Mouse (Mus musculus) megakaryocyte, embryonic 14.5 days (primary cell): ENCODE results near the gene Csrnp1. TPM values are rescaled to one million over a fixed set of nuclear protein-coding genes. Genes with fewer than 3 reads are reported as not detected.

Source experiments
- H3K27me3 ChIP-seq: replicated peaks from 2 replicates; pipeline ENCODE3; 2012; ENCODE audit warnings: inconsistent platforms
- H3K36me3 ChIP-seq: replicated peaks from 2 replicates; pipeline ENCODE3; 2012; ENCODE audit warnings: low read length, inconsistent platforms, mixed read lengths
- H3K4me1 ChIP-seq: 2 replicates; pipeline ENCODE4 v1.6.1; 2012; ENCODE audit warnings: inconsistent platforms
- H3K4me3 ChIP-seq: replicated peaks from 2 replicates; pipeline ENCODE3; 2012; ENCODE audit warnings: moderate library complexity, mild to moderate bottlenecking, inconsistent platforms
- H3K9me3 ChIP-seq: 2 replicates; pipeline ENCODE4 v1.6.1; 2012; ENCODE audit warnings: inconsistent platforms
- FLI1 ChIP-seq: IDR thresholded peaks from 2 replicates; pipeline ENCODE4 v1.6.1; 2012; ENCODE audit warnings: low read length, inconsistent platforms, mixed read lengths
- GATA1 ChIP-seq: IDR thresholded peaks from 3 replicates; pipeline ENCODE4 v1.6.1; 2012; ENCODE audit warnings: mixed read lengths, low read length, inconsistent platforms, borderline replicate concordance
- polyA plus RNA-seq: library from polyadenylated mRNA; stranded (reverse); fragments of >175 nt; gene quantifications from 2 replicates; pipeline ENCODE4 v1.2.3, GENCODE M21; 2012; ENCODE audit warnings: low replicate concordance; ENCODE audit not compliant: insufficient read depth

The Csrnp1 gene
- polyA plus RNA-seq, 1 experiment, result 25.7 TPM

DNA sequence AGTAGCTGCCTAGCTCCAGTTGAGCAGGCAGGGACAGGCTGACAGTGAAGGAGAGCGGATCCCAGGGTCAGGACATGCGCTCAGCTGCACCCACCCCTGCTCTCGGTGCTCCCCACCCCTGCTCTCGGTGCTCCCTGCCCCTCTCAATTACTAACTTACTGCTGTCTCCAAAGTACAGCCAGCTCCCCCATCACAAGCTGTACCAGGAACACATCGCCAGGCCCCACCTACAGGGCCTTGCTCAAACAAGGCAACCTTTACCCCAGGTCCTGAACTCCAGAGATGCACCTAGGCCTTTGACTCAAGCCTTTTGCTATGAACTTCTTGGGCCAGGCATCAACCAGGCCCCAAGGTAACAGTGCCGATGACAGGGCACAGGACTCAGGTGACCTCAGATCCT lies 50.8 kb downstream of the Csrnp1 start:
- TF ChIP-seq GATA1, result no peak
- no peak for TF ChIP-seq FLI1
- Histone ChIP-seq H3K9me3 (no peaks in the 10 kb centered on the region), H3K4me3 (no peak overlapping the region), H3K4me1 (peaks cover 43% of the 10 kb centered on the region), H3K27me3 (peaks cover 4% of the 10 kb centered on the region), H3K36me3 (peaks cover 61% of the 10 kb centered on the region)

DNA sequence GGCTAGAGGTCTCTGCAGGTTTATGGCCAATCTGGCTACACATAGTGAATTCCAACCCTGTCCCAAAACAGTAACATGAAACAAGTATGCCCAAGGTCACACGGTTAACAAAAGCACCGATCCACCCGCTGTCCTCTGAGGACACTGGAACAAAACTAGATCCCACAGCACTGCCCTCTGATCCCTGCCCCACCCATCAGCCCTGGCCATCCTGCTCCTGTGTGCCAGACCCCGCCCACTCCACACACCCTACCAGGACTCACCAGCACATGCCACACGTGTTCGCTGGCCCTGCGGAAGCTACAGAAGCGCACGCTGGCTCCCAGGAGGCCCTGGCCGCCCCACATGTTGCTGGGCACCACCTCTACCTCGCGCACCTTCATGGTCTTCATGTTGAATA lies 52.1 kb downstream of the Csrnp1 start:
- H3K27me3 ChIP-seq, result no peaks in the 10 kb centered on the region
- H3K36me3 ChIP-seq, result peaks cover 74% of the 10 kb centered on the region
- H3K9me3 ChIP-seq, result no peaks in the 10 kb centered on the region
- no peak for TF ChIP-seq GATA1
- H3K4me3 ChIP-seq, result no peak overlapping the region
- H3K4me1 ChIP-seq, result peaks cover 34% of the 10 kb centered on the region

DNA sequence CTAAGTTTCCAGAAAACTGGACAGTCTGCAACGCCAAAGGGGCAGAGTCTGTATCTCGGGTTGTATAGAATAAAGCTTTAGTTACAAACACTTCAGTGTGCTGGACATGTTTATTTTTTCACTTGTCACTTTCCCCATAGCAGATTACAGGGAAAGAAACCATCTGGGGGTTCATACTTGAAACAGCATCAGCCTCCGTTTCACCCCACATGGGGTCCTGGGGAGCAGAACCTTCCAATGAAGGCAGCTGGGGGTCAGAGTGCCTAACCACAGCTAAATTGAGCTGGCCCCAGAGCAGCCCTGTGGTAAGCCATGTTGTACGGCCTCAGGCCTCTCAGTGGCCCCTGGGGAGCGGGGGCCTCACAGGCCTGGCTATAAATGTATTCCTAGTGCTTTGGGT lies 58.0 kb downstream of the Csrnp1 start:
- Histone ChIP-seq H3K4me3 (no peak overlapping the region), H3K27me3 (no peaks in the 10 kb centered on the region), H3K36me3 (peaks cover 98% of the 10 kb centered on the region), H3K9me3 (no peaks in the 10 kb centered on the region), H3K4me1 (peaks cover 45% of the 10 kb centered on the region)
- TF ChIP-seq FLI1 (no peak), GATA1 (no peak)

DNA sequence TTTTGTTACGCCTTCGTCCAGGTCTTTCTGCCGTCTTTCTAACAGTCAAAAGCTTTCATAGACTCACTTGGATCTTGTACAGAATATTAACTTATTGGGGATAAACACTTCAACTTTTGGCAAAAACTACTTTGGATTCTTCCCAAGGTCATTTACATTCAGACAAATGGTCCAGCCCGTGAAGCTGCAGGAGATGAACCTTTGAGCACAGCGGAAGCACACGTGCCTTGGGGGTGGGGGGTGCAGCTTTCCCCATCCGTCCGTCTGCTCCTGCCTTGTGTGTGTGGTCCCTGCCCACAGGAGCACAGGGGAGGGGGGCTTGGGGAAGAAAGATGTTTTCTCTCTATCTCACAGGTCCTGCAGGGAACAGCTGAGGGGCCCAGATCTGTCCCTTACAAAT lies 58.7 kb downstream of the Csrnp1 start:
- TF ChIP-seq GATA1 (no peak), FLI1 (no peak)
- Histone ChIP-seq H3K36me3 (peaks cover 98% of the 10 kb centered on the region), H3K9me3 (no peaks in the 10 kb centered on the region), H3K4me3 (peak overlapping the region; percentile 46), H3K27me3 (no peaks in the 10 kb centered on the region), H3K4me1 (peaks cover 45% of the 10 kb centered on the region)

DNA sequence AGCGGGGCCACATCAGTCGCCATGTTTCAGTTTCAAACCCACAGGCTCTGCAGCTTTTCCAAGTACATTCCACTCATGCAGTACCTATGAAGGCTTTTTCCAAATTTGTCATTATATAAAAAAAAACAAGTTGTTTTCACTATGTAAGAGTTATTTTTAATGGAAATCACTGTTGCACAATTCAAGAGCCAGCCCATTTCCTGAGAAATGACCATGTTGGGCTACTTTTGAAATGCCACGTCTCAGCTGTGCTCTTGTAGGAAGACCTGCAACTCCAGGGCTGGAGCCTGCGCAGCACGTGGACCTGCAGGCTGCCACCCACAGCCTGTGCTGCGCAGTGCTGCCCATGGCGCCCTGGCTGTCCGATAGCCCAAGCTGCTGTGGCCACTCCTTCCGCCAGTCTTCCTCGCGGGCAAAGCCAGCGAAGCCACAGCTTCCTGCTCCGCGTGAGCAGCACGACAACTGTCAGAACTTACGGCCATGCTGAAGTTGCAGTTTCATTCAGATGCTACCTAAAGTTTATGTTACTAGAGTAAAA lies 59.3 kb downstream of the Csrnp1 start:
- peaks cover 45% of the 10 kb centered on the region for H3K4me1 ChIP-seq
- H3K4me3 ChIP-seq, result peak overlapping the region; percentile 80
- H3K27me3 ChIP-seq, result no peaks in the 10 kb centered on the region
- TF ChIP-seq GATA1, result no peak
- no peak for TF ChIP-seq FLI1
- peaks cover 98% of the 10 kb centered on the region for H3K36me3 ChIP-seq
- H3K9me3 ChIP-seq, result no peaks in the 10 kb centered on the region

DNA sequence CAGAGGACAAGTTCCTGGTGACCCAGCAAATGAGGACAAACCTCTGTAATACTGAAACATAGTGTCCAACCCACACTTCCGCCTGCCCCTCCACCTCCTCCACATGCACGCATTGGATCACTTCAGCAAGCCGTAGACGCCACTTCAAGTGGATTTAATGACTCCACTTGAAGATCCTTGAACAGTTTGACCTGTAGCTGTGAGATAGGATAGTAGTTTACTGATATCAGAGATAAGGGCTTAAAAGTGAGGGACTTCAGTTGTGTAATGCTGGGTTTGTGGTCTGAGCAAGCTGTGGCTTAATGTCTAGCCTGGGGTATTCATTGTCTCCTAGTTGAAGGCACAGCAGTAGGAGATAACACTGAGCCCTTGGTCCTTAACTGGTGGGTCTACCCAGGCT lies 61.0 kb downstream of the Csrnp1 start:
- Histone ChIP-seq H3K4me1 (peaks cover 45% of the 10 kb centered on the region), H3K9me3 (no peaks in the 10 kb centered on the region), H3K36me3 (peaks cover 98% of the 10 kb centered on the region), H3K4me3 (no peak overlapping the region), H3K27me3 (no peaks in the 10 kb centered on the region)
- TF ChIP-seq GATA1, result no peak

Other genes with a start within 250 kb of the Csrnp1 start
- not detected in 2 replicates for gene Scn11a, start 159.2 kb downstream of the Csrnp1 start, polyA plus RNA-seq
- gene Wdr48, start 89.8 kb downstream of the Csrnp1 start, polyA plus RNA-seq, result 9.9 and 15.8 TPM in 2 replicates
- gene Gorasp1, start 47.1 kb downstream of the Csrnp1 start, polyA plus RNA-seq, result 11.6 and 11.7 TPM in 2 replicates
- 0.26 TPM in 1 of 2 replicates, not detected in the other for gene Ttc21a, start 47.1 kb downstream of the Csrnp1 start, polyA plus RNA-seq
- gene Xirp1, start 38.9 kb upstream of the Csrnp1 start, polyA plus RNA-seq, result not detected in 2 replicates
- gene Cx3cr1, start 85.2 kb upstream of the Csrnp1 start, polyA plus RNA-seq, result 0.73 TPM in 1 of 2 replicates, not detected in the other
- gene Ccr8, start 107.5 kb upstream of the Csrnp1 start, polyA plus RNA-seq, result not detected in 2 replicates
- 45.8 and 48.0 TPM in 2 replicates for gene Slc25a38, start 125.7 kb upstream of the Csrnp1 start, polyA plus RNA-seq
- 5,619 and 7,213 TPM in 2 replicates for gene Rpsa, start 143.0 kb upstream of the Csrnp1 start, polyA plus RNA-seq
- gene Mobp, start 165.0 kb upstream of the Csrnp1 start, polyA plus RNA-seq, result not detected in 2 replicates